Mouse (Mus musculus) forelimb bud, embryonic 11.5 days (tissue): ENCODE measurements around the gene Igfbp6.

Source experiments
- DNase-seq: peaks from one replicate; pipeline ENCODE4 v3.0.0-alpha.2; 2012; ENCODE audit warnings: low read depth, low spot score

Igfbp6 gene

GRCm38 (mm10) chr15:102108651-102109525 lies 35.3 kb upstream of the Igfbp6 start:
- DNase-seq = peak; percentile 74

GRCm38 (mm10) chr15:102110271-102110670 lies 33.9 kb upstream of the Igfbp6 start:
- DNase-seq = no peak

- no peak for DNase-seq
Observed at GRCm38 (mm10) chr15:102110701-102111494, 33.3 kb upstream of the Igfbp6 start.

- no peak for DNase-seq
Observed at GRCm38 (mm10) chr15:102111495-102111829, 32.7 kb upstream of the Igfbp6 start.

GRCm38 (mm10) chr15:102112181-102112580 lies 32.0 kb upstream of the Igfbp6 start:
- no peak for DNase-seq

GRCm38 (mm10) chr15:102112827-102113226 lies 31.3 kb upstream of the Igfbp6 start:
- DNase-seq = no peak

GRCm38 (mm10) chr15:102113674-102114073 lies 30.5 kb upstream of the Igfbp6 start:
- DNase-seq = no peak

- DNase-seq = no peak
Observed at GRCm38 (mm10) chr15:102114651-102115260, 29.4 kb upstream of the Igfbp6 start.

- no peak for DNase-seq
Observed at GRCm38 (mm10) chr15:102115731-102116231, 28.4 kb upstream of the Igfbp6 start.

GRCm38 (mm10) chr15:102116753-102117415 lies 27.3 kb upstream of the Igfbp6 start:
- no peak for DNase-seq

- no peak for DNase-seq
Observed at GRCm38 (mm10) chr15:102117461-102118443, 26.4 kb upstream of the Igfbp6 start.

GRCm38 (mm10) chr15:102118591-102118990 lies 25.6 kb upstream of the Igfbp6 start:
- DNase-seq = no peak

- no peak for DNase-seq
Observed at GRCm38 (mm10) chr15:102119121-102119830, 24.9 kb upstream of the Igfbp6 start.

GRCm38 (mm10) chr15:102119831-102120170 lies 24.4 kb upstream of the Igfbp6 start:
- no peak for DNase-seq

- DNase-seq = no peak
Observed at GRCm38 (mm10) chr15:102120530-102120929, 23.6 kb upstream of the Igfbp6 start.

- no peak for DNase-seq
Observed at GRCm38 (mm10) chr15:102126303-102126702, 17.9 kb upstream of the Igfbp6 start.

GRCm38 (mm10) chr15:102133314-102133713 lies 10.8 kb upstream of the Igfbp6 start:
- no peak for DNase-seq

GRCm38 (mm10) chr15:102134709-102135108 lies 9.5 kb upstream of the Igfbp6 start:
- no peak for DNase-seq

GRCm38 (mm10) chr15:102135522-102136128 lies 8.5 kb upstream of the Igfbp6 start:
- no peak for DNase-seq
